Mouse (Mus musculus) layer of hippocampus, adult 6 months (tissue): Measurements from ENCODE around the gene Arrdc3. TPM values are rescaled to one million over a fixed set of nuclear protein-coding genes. Genes with fewer than 3 reads are reported as not detected.

Experiments
- long read RNA-seq, 2 experiments: library from polyadenylated mRNA; unstranded; transcript quantifications; one replicate each; pipeline ENCODE4 v2.0.0; 2019 to 2020
- polyA plus RNA-seq: library from polyadenylated mRNA; unstranded; fragments of <200 nt; fragmentation: Nextera tagmentation; gene quantifications from 2 replicates; pipeline ENCODE4 v1.2.3, GENCODE M21; 2021

The Arrdc3 gene
- polyA plus RNA-seq, result 11.1 and 19.6 TPM in 2 replicates
- long read RNA-seq, experiment 1, full-length matches to known transcripts, result 17 of 30 reads
- long read RNA-seq, experiment 1, partial matches to known transcripts, result 11 of 30 reads
- long read RNA-seq, experiment 1, other reads (novel, unspliced or antisense), result 2 of 30 reads
- long read RNA-seq, experiment 2, full-length matches to known transcripts, result 328 of 346 reads
- long read RNA-seq, experiment 2, partial matches to known transcripts, result 9 of 346 reads
- long read RNA-seq, experiment 2, other reads (novel, unspliced or antisense), result 9 of 346 reads

GRCm38 (mm10) chr13:80883190-80883589, at the start of gene Arrdc3:
Gene Arrdc3, plus strand, starts transcription at chr13:80883384.

